Mouse (Mus musculus): ENCODE data around the gene Oxsm.

The Oxsm gene

GRCm38 (mm10) chr14:16249171-16249874 lies at the start of gene Oxsm, which contains the start of gene Ngly1:
Oxsm (minus strand) TSS chr14:16249808.
Ngly1 (plus strand) TSS chr14:16249280.
- DNase-seq (ENCODE audit: low read depth, low spot score) = peak; percentile 66

GRCm38 (mm10) chr14:16296816-16297468 lies 47.3 kb upstream of the Oxsm start:
- DNase-seq (ENCODE audit: low read depth, low spot score) = no peak

- no peak for DNase-seq (ENCODE audit: low read depth, low spot score)
Observed at GRCm38 (mm10) chr14:16293921-16294320, 44.3 kb upstream of the Oxsm start.

DNA sequence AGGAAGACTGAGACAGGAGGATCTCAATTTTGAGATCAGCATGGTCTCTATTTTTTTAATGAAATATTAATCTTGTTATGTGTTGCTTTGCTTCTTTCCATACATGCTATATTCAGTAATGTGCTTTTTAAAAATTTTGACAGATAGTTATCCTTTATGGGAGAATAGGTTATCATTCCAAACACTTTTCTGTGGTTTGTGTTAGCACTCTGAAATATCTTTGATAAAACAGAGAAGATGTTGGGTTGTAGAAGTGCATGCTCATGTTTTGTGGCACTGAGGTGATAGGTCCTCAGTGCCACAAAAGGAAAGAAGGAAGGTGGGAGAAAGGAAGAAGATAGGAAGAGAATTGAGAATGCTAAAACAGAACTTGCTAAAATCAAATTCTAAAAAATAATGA lies 43.4 kb upstream of the Oxsm start:
- DNase-seq (ENCODE audit: low read depth, low spot score) = no peak

DNA sequence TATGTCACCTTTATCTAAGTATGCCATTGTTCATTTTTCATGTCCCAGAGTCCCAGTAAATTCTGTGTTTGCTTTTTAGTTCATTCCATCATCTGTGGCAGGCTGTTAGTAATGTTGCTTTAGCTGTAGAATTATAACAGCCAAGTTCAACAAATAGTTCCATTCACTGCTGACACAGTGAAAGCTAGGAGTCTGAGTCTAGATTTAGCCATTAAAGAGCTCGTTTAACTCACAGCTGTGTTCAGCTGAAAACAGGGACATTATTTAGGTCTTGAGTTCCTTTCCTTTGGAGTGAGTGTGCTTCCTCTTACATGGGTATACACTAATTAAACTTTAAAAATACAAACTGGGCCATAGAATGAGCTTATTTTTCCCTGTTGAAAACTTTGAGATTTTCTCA lies 42.8 kb upstream of the Oxsm start:
- DNase-seq (ENCODE audit: low read depth, low spot score) = no peak

- DNase-seq (ENCODE audit: low read depth, low spot score) = no peak
Observed at GRCm38 (mm10) chr14:16283966-16284365, 34.4 kb upstream of the Oxsm start.

DNA sequence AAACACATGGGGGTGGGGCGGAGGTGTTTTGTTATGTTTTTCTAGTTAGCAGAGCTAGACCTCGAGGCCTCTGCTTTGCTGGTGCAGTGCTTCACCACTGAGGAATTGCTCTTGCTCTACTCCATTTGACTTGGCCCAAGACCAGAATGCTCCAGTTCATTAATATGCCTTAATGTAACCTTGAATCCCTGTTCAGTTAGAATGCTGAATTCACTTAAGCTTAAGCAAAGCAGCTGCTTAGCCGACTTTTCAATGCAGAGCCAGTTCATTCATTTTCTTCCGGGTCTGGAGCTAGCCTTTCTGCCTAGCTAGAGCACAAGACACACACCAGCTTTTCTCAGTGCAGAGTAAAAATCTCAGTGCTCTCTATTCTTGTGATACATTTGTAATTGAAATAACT lies 29.6 kb upstream of the Oxsm start:
- no peak for DNase-seq (ENCODE audit: low read depth, low spot score)

DNA sequence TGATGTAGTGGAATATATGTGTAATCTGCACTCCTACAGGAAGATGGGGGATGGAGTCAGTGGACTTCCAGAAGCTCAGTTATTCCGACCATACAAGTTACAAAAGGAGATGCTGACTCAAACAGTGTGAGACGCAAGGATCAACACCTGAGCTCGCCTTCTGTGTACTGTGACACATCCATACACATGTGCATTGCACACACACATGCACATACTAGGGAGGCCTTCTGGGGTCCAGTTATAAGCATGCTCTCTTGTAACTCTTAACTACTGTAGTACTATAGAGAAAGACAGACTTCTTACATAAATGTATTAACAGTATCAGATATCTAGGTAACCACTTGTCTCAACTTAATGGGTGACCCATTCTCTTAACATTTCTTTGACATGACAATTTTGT lies 24.1 kb upstream of the Oxsm start:
- DNase-seq (ENCODE audit: low read depth, low spot score) = no peak

GRCm38 (mm10) chr14:16269776-16270175 lies 20.2 kb upstream of the Oxsm start:
- peak; percentile 12 for DNase-seq (ENCODE audit: low read depth, low spot score)

- DNase-seq (ENCODE audit: low read depth, low spot score) = no peak
Observed at GRCm38 (mm10) chr14:16267028-16267427, 17.4 kb upstream of the Oxsm start.

DNA sequence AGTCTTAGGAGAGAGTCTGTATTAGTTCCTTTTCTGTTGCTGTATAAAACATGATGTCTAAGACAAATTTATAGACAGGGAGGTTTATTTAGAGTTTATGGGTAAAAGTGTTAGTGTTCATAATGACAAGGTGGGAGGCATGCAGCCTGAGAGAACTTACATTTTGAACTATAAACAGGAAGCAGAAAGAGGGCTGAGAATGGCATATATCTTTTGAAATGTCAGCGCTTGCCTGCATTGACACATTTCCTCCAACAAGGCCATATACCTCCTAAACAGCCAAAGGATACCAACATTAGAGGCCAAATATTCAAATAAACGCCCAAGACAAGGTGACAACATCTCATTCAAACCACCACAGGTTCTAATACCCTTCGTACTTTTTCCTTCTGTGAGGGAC lies 12.3 kb upstream of the Oxsm start:
- no peak for DNase-seq (ENCODE audit: low read depth, low spot score)

GRCm38 (mm10) chr14:16260541-16260940 lies 10.9 kb upstream of the Oxsm start:
- no peak for DNase-seq (ENCODE audit: low read depth, low spot score)

- DNase-seq (ENCODE audit: low read depth, low spot score) = peak; percentile 92
Observed at GRCm38 (mm10) chr14:16256209-16256608, 6.6 kb upstream of the Oxsm start.

DNA sequence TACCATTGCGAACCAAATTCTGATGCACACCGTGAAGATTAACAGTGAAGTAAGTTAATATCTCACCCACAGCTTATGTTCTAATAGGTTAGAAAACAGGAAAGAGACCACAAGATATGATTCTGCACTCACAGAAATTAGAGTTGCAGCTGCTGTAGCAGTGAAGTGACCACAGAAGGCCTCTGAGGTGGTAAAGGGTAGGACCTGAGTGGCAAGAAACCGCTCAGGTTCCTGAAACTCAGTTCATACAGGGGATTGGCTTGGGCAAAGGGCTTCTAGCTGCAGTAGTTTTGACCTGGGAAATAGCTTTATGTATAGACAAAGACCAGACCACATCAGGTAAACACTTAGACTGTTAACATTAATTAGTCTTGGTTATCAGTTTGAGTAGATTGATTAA lies 6.1 kb upstream of the Oxsm start:
- DNase-seq (ENCODE audit: low read depth, low spot score) = peak; percentile 2

GRCm38 (mm10) chr14:16250099-16250498 lies 491 bp upstream of the Oxsm start:
- no peak for DNase-seq (ENCODE audit: low read depth, low spot score)

GRCm38 (mm10) chr14:16248603-16249157 lies 928 bp downstream of the Oxsm start:
- DNase-seq (ENCODE audit: low read depth, low spot score) = peak; percentile 17

DNA sequence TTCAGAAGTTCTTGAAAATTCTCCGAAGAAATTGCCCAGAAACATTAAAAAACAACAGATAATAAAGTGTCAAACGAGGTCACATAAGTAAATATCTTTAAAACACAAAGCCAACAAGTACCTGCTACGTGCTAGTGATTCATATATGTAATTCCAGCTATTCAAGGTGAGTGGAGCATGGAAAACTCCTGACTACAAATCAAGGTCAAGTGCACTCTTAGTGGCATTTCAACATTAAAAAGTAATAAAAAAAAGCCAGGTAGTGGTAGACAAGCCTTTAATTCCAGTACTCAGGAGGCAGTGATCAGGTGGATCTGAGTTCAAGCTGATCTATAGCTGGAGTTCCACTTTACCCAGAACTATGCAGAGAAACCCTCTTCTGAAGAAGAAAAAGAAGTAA lies 1.5 kb downstream of the Oxsm start:
- DNase-seq (ENCODE audit: low read depth, low spot score) = no peak

DNA sequence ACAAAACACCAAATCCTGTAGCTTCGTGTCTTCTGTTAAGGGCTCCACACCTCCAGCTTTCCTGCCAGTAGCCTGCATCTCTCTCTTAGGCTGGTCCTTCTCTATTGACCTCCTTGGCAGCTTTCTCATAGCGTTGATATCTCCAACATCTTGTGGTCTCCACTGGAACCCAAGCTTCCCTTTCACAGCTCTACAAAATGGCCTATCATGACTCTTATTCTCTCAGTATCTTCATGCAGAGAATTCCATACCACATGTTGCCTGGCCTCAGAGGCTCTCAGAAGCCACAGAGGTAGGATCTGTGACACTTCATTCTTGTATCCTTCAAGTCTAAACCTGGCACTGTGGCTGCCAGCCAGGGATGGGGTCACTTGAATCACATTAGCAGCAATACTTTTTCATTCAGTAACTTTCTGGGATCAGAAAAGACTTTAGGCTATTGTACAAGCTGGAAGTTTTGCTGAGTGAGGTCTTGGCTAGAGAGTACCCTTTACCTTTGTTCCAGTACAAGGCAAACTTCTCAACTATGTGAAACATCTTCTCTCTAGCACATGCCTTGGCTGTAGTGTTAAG lies 3.2 kb downstream of the Oxsm start:
- no peak for DNase-seq (ENCODE audit: low read depth, low spot score)

DNA sequence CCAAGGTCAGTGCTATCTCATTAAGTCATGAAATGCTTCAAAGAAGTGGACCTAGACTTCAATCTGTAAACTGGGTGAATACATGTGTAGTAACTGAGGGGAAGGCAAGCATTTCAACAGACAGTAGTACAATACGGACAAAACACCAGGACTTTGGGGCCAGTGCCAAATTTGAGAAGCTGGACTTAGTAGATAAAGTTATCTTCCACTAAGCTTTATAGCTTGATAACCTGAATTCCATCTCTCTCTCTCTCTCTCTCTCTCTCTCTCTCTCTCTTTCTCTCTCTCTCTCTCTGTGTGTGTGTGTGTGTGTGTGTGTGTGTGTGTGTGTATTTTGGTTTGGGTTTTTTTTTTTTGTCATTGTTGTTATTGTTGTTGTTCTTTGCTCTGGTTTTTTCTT lies 4.5 kb downstream of the Oxsm start:
- DNase-seq (ENCODE audit: low read depth, low spot score) = no peak

GRCm38 (mm10) chr14:16244370-16244769 lies 5.2 kb downstream of the Oxsm start:
- DNase-seq (ENCODE audit: low read depth, low spot score) = peak; percentile 9

- peak; percentile 77 for DNase-seq (ENCODE audit: low read depth, low spot score)
Observed at GRCm38 (mm10) chr14:16243603-16244209, 5.9 kb downstream of the Oxsm start.

GRCm38 (mm10) chr14:16242947-16243602 lies 6.5 kb downstream of the Oxsm start:
- DNase-seq (ENCODE audit: low read depth, low spot score) = peak; percentile 81

Measured in 3T3-L1 (cell line).